Mouse (Mus musculus): Measurements from ENCODE around the gene Slc34a1. TPM values are rescaled to one million over a fixed set of nuclear protein-coding genes. Genes with fewer than 3 reads are reported as not detected.

The Slc34a1 gene
- polyA plus RNA-seq, 1 experiment from 2014 or later = not detected

DNA sequence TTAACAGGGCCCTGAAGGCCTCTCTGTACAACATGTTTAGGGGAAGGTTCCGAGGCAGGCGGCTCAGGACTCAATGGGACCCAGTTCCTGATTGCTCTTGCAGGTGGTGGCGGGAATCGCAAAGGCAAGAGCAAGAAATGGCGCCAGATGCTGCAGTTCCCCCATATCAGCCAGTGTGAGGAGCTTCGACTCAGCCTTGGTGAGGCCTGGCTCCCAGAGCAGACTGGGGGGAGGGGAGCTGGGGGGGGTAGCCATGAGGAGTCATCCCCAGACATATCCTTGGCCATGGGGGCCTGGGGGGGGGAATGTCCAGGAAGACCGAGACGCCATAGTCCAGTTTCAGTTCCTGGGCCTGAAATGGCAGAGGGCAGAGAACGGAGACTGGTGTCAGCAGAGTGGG is 51.2 kb downstream of the Slc34a1 start:
- Histone ChIP-seq H3K4me1 (ENCODE audit: control insufficient read depth, insufficient read depth, low read length) (peaks cover 10% of the 10 kb centered on the region), H3K4me2 (ENCODE audit: low read depth, low read length) (no peak overlapping the region), H3K9ac (replicated peaks; ENCODE audit: low read length) (no peak overlapping the region), H3K9me3 (replicated peaks; ENCODE audit: control insufficient read depth, low read length) (no peaks in the 10 kb centered on the region), H3K4me3 (ENCODE audit: low read depth, low read length) (no peak overlapping the region), H3K27ac (replicated peaks; ENCODE audit: low read depth, low read length) (no peak overlapping the region), H3K36me3 (replicated peaks; ENCODE audit: control insufficient read depth, insufficient read depth, low read depth, low read length) (peaks cover 13% of the 10 kb centered on the region), H3K27me3 (ENCODE audit: control insufficient read depth, insufficient read depth, low read length) (no peaks in the 10 kb centered on the region)
- 96% methylated on average over 9 of the region's 9 CpGs for WGBS
- ATAC-seq (replicated peaks; ENCODE audit: insufficient number of reproducible peaks, low FRiP score, low TSS enrichment, low read depth) (no peak), DNase-seq (ENCODE audit: low spot score) (no peak)

GRCm38 (mm10) chr13:55449679-55450441 is 51.9 kb downstream of the Slc34a1 start:
- Histone ChIP-seq H3K9me3 (replicated peaks; ENCODE audit: control insufficient read depth, low read length) (no peaks in the 10 kb centered on the region), H3K4me1 (ENCODE audit: control insufficient read depth, insufficient read depth, low read length) (peaks cover 10% of the 10 kb centered on the region), H3K27me3 (ENCODE audit: control insufficient read depth, insufficient read depth, low read length) (no peaks in the 10 kb centered on the region), H3K27ac (replicated peaks; ENCODE audit: low read depth, low read length) (no peak overlapping the region), H3K36me3 (replicated peaks; ENCODE audit: control insufficient read depth, insufficient read depth, low read depth, low read length) (peaks cover 14% of the 10 kb centered on the region), H3K4me3 (ENCODE audit: low read depth, low read length) (no peak overlapping the region), H3K4me2 (ENCODE audit: low read depth, low read length) (no peak overlapping the region), H3K9ac (replicated peaks; ENCODE audit: low read length) (no peak overlapping the region)
- no peak for ATAC-seq (replicated peaks; ENCODE audit: insufficient number of reproducible peaks, low FRiP score, low TSS enrichment, low read depth)
- 88% methylated on average over 16 of the region's 17 CpGs for WGBS
- DNase-seq (ENCODE audit: low spot score) = no peak

DNA sequence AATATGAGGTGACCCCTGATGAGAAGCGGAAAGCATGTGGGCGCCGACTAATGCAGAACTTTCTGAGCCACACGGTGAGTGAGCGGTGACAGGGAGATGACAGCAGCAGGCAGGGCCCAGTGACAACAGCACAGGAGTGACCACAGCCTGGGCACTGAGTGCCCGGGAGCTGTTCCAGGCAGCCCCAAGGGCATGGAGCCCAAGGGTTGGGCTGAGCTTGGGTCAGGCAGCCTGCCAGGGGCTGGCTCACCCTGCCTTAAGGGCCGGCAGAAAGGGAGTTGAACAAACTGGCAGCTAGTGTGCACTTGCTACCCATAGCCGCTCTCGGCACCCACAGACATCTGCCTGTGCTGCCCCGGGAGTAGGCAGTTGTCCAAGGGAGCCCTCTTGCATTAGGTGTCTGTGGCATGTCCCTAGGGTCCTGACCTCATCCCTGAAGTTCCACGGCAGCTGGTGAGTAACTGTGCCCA is 52.6 kb downstream of the Slc34a1 start:
- H3K27me3 ChIP-seq (ENCODE audit: control insufficient read depth, insufficient read depth, low read length) = no peaks in the 10 kb centered on the region

GRCm38 (mm10) chr13:55451296-55451695 is 53.3 kb downstream of the Slc34a1 start:
- DNase-seq (ENCODE audit: low spot score) (no peak), ATAC-seq (replicated peaks; ENCODE audit: insufficient number of reproducible peaks, low FRiP score, low TSS enrichment, low read depth) (no peak)
- no peak overlapping the region for H3K4me3 ChIP-seq (ENCODE audit: low read depth, low read length)
- no peaks in the 10 kb centered on the region for H3K27me3 ChIP-seq (ENCODE audit: control insufficient read depth, insufficient read depth, low read length)
- peaks cover 15% of the 10 kb centered on the region for H3K36me3 ChIP-seq (replicated peaks; ENCODE audit: control insufficient read depth, insufficient read depth, low read depth, low read length)
- peaks cover 8% of the 10 kb centered on the region for H3K4me1 ChIP-seq (ENCODE audit: control insufficient read depth, insufficient read depth, low read length)
- H3K4me2 ChIP-seq (ENCODE audit: low read depth, low read length) = no peak overlapping the region
- H3K9ac ChIP-seq (replicated peaks; ENCODE audit: low read length) = no peak overlapping the region
- 88% methylated on average over 10 of the region's 10 CpGs for WGBS
- no peaks in the 10 kb centered on the region for H3K9me3 ChIP-seq (replicated peaks; ENCODE audit: control insufficient read depth, low read length)
- H3K27ac ChIP-seq (replicated peaks; ENCODE audit: low read depth, low read length) = no peak overlapping the region

More for the DNA sequence above, 52.6 kb downstream of the Slc34a1 start:
- Histone ChIP-seq H3K9ac (replicated peaks; ENCODE audit: low read length) (no peak overlapping the region), H3K4me1 (ENCODE audit: control insufficient read depth, insufficient read depth, low read length) (peaks cover 10% of the 10 kb centered on the region), H3K4me2 (ENCODE audit: low read depth, low read length) (no peak overlapping the region), H3K27ac (replicated peaks; ENCODE audit: low read depth, low read length) (no peak overlapping the region), H3K36me3 (replicated peaks; ENCODE audit: control insufficient read depth, insufficient read depth, low read depth, low read length) (peaks cover 14% of the 10 kb centered on the region), H3K4me3 (ENCODE audit: low read depth, low read length) (no peak overlapping the region), H3K9me3 (replicated peaks; ENCODE audit: control insufficient read depth, low read length) (no peaks in the 10 kb centered on the region)
- ATAC-seq (replicated peaks; ENCODE audit: insufficient number of reproducible peaks, low FRiP score, low TSS enrichment, low read depth) (no peak), DNase-seq (ENCODE audit: low spot score) (no peak)
- 92% methylated on average over 11 of the region's 11 CpGs for WGBS

DNA sequence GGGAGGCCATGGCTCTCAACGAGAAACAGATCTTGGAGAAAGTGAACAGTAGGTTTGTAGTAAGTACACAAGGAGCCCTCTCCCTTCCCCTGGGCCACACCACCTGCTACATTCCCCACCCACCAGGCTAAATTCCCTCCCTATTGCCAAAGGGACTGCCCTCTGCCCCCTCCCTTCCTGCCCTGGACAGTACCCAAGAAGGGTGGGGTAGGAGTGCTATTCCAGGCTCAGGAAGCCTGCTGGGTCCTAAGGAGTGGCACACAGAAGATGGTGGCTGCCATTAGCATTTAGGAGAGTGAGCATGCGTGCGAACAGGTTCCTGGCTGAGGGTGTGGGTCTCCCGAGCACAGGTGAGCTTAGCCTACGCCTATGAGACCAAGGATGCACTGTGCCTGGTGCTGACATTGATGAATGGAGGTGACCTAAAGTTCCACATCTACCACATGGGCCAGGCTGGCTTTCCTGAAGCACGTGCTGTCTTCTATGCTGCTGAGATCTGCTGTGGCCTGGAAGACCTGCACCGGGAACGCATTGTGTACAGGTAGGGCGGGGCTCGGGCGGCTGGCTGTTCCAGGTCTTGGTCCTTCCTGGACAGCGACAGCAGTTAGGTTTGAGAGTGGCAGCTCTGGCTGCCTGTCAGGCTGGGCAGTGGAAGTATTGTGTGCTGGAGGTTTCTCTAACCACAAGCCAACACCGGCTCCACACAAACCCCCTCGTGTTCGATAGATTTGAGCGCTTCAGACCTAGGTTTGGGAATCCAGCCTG is 54.0 kb downstream of the Slc34a1 start:
- H3K4me1 ChIP-seq (ENCODE audit: control insufficient read depth, insufficient read depth, low read length) = peaks cover 1% of the 10 kb centered on the region; the same call in 1 of the 2 replicates
- ATAC-seq (replicated peaks; ENCODE audit: insufficient number of reproducible peaks, low FRiP score, low TSS enrichment, low read depth) (no peak), DNase-seq (ENCODE audit: low spot score) (no peak)
- no peak overlapping the region for H3K4me3 ChIP-seq (ENCODE audit: low read depth, low read length)
- no peaks in the 10 kb centered on the region for H3K27me3 ChIP-seq (ENCODE audit: control insufficient read depth, insufficient read depth, low read length)
- H3K9me3 ChIP-seq (replicated peaks; ENCODE audit: control insufficient read depth, low read length) = no peaks in the 10 kb centered on the region
- no peak overlapping the region for H3K27ac ChIP-seq (replicated peaks; ENCODE audit: low read depth, low read length)
- H3K36me3 ChIP-seq (replicated peaks; ENCODE audit: control insufficient read depth, insufficient read depth, low read depth, low read length) = peaks cover 16% of the 10 kb centered on the region
- H3K9ac ChIP-seq (replicated peaks; ENCODE audit: low read length) = no peak overlapping the region
- H3K4me2 ChIP-seq (ENCODE audit: low read depth, low read length) = no peak overlapping the region
- WGBS = 95% methylated on average over 16 of the region's 16 CpGs

DNA sequence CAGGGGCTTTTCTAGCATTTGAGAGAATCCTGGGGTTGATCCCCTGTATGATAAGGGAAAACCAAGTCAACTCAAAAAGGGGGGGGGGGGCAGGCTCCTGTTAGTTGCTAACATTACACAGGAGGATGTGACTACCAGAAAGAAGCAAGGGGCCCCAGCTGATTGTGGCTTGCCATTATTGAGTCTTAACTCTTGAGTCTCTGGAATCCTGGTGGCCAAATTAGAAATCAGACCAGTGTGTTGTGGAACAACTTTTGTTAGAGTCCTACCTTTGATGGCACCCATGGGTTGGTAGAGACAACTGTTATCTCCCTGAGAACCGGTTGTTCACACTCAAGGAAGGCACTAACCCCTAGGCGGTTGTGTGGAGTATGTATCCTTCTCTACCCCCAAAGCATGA is 65.0 kb downstream of the Slc34a1 start:
- no peak for DNase-seq (ENCODE audit: low spot score)

GRCm38 (mm10) chr13:55463399-55464026 is 65.5 kb downstream of the Slc34a1 start:
- H3K4me1 ChIP-seq (ENCODE audit: control insufficient read depth, insufficient read depth, low read length) = peaks cover 5% of the 10 kb centered on the region; the same call in 1 of the 2 replicates
- H3K9me3 ChIP-seq (replicated peaks; ENCODE audit: control insufficient read depth, low read length) = no peaks in the 10 kb centered on the region
- 9% methylated on average over 14 of the region's 14 CpGs for WGBS
- peak overlapping the region; percentile 69 for H3K4me3 ChIP-seq (ENCODE audit: low read depth, low read length)
- H3K27ac ChIP-seq (replicated peaks; ENCODE audit: low read depth, low read length) = no peak overlapping the region
- ATAC-seq (replicated peaks; ENCODE audit: insufficient number of reproducible peaks, low FRiP score, low TSS enrichment, low read depth) = no peak
- H3K27me3 ChIP-seq (ENCODE audit: control insufficient read depth, insufficient read depth, low read length) = no peaks in the 10 kb centered on the region
- peak overlapping the region; percentile 74 for H3K9ac ChIP-seq (replicated peaks; ENCODE audit: low read length)
- H3K36me3 ChIP-seq (replicated peaks; ENCODE audit: control insufficient read depth, insufficient read depth, low read depth, low read length) = peaks cover 10% of the 10 kb centered on the region
- no peak for DNase-seq (ENCODE audit: low spot score)
- peak overlapping the region; percentile 95 for H3K4me2 ChIP-seq (ENCODE audit: low read depth, low read length)

More for the DNA sequence above, 65.0 kb downstream of the Slc34a1 start:
- peaks cover 5% of the 10 kb centered on the region; the same call in 1 of the 2 replicates for H3K4me1 ChIP-seq (ENCODE audit: control insufficient read depth, insufficient read depth, low read length)
- H3K27me3 ChIP-seq (ENCODE audit: control insufficient read depth, insufficient read depth, low read length) = no peaks in the 10 kb centered on the region
- H3K27ac ChIP-seq (replicated peaks; ENCODE audit: low read depth, low read length) = no peak overlapping the region
- no peaks in the 10 kb centered on the region for H3K9me3 ChIP-seq (replicated peaks; ENCODE audit: control insufficient read depth, low read length)
- ATAC-seq (replicated peaks; ENCODE audit: insufficient number of reproducible peaks, low FRiP score, low TSS enrichment, low read depth) = no peak
- no peak overlapping the region for H3K9ac ChIP-seq (replicated peaks; ENCODE audit: low read length)
- peaks cover 10% of the 10 kb centered on the region for H3K36me3 ChIP-seq (replicated peaks; ENCODE audit: control insufficient read depth, insufficient read depth, low read depth, low read length)
- H3K4me3 ChIP-seq (ENCODE audit: low read depth, low read length) = no peak overlapping the region
- 39% methylated on average over 2 of the region's 2 CpGs for WGBS
- no peak overlapping the region for H3K4me2 ChIP-seq (ENCODE audit: low read depth, low read length)
